Mouse (Mus musculus) olfactory bulb, adult 2 months (tissue): ENCODE results near the gene Cap2. TPM values are rescaled to one million over a fixed set of nuclear protein-coding genes. Genes with fewer than 3 reads are reported as not detected.

Experiments
- H3K27ac ChIP-seq: fragments of 200-500 bp; 2 replicates; pipeline ENCODE4 v1.5.1; 2012; ENCODE audit warnings: low read depth, low read length; ENCODE audit not compliant: insufficient read depth
- H3K4me1 ChIP-seq: fragments of 200-500 bp; 2 replicates; pipeline ENCODE4 v1.6.1; 2012; ENCODE audit warnings: low read length; ENCODE audit not compliant: control insufficient read depth, insufficient read depth
- H3K4me3 ChIP-seq: fragments of 200-500 bp; 2 replicates; pipeline ENCODE4 v1.5.1; 2012; ENCODE audit warnings: mild to moderate bottlenecking, low read depth, low read length, moderate library complexity; ENCODE audit not compliant: insufficient read depth
- CTCF ChIP-seq: fragments of 200-500 bp; IDR thresholded peaks from 2 replicates; pipeline ENCODE4 v1.5.1; 2012; ENCODE audit warnings: low read depth, mild to moderate bottlenecking, low read length, moderate library complexity; ENCODE audit not compliant: insufficient read depth
- POLR2A ChIP-seq: fragments of 200-500 bp; IDR thresholded peaks from 2 replicates; pipeline ENCODE4 v1.6.1; 2012; ENCODE audit warnings: mild to moderate bottlenecking, low read depth, low read length, moderate library complexity; ENCODE audit not compliant: insufficient read depth
- WGBS: fragments of 180-500 bp; shearing (Covaris S2); methylation state at CpG from one replicate; pipeline ENCODE4 v1.1.7; 2018; 5-methylcytosine and 5-hydroxymethylcytosine counted together
- polyA plus RNA-seq: library from polyadenylated mRNA; stranded (reverse); fragments of >200 nt; gene quantifications from 2 replicates; pipeline ENCODE4 v1.2.4, GENCODE M21; 2012; ENCODE audit warnings: low replicate concordance; ENCODE audit not compliant: missing spikeins, insufficient read depth, insufficient read length

The Cap2 gene
- polyA plus RNA-seq, 1 experiment: not detected

DNA sequence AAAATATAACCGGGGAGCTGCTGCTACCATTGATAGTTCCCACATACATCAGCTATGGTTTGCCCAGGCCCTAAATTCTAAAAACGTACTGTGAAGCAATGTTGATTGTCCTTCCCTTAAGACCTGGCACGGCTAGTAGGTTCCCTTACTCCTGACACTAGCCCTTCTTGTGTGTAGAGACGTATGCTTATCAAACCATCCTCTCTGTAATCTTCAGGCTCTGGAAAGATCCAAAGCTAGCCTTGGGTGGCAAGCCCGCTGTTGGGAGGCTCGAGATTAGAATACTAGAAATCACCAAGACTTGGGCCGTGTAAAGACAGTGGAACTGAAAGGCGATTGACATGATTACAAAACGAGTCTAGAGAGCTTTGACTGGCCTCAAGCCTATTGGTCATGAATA is 168.9 kb downstream of the Cap2 start:
- WGBS: 48% methylated on average over 9 of the region's 9 CpGs
- Histone ChIP-seq H3K4me1 (0 out of 2 replicates have a peak, but pooled peaks cover 2% of the 10 kb centered on the region), H3K27ac (no peak overlapping the region), H3K4me3 (no peak overlapping the region)
- TF ChIP-seq POLR2A: no peak
- TF ChIP-seq CTCF: no peak

DNA sequence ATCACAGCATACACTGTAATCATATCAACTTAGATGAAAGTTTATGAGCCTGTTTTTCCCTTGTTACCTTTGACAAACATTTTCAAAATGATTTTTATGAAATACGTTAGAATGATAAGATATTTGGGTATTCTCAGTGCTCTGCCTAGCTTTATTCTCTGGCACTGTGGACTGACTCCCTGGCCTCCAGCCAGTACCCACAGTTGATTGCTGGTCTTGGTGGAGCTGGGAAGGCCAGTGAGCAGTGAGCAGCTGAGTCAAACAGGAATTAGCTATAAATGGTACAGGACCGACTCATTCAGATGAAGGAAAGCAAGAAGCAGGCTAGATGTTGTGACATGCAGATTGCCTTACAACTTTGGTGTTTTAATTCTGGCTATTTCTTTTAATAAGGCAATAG is 173.0 kb downstream of the Cap2 start:
- WGBS: 38% methylated on average over 2 of the region's 2 CpGs
- Histone ChIP-seq H3K27ac (no peak overlapping the region), H3K4me3 (no peak overlapping the region), H3K4me1 (0 out of 2 replicates have a peak, but pooled peaks cover 2% of the 10 kb centered on the region)
- no peak for TF ChIP-seq CTCF
- TF ChIP-seq POLR2A: no peak

DNA sequence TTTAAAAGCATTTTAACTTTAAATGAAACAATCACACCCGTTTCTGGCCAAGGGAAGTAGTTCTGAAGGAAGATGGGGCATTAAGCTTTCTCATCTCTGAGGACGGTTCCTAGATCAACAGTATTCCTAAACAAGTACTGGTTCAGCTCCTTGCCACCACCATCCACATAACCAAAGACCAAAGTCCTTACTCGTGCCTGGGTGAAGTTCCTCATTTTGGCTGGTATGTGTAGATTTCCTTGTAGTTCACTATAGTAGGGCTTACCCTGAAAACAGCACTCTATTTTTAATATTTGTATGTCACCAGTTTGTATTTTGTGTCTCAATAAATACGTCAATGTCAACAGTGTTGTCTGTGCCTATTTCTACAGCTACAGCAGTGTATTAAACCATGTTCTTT is 176.1 kb downstream of the Cap2 start:
- Histone ChIP-seq H3K4me3 (no peak overlapping the region), H3K27ac (no peak overlapping the region), H3K4me1 (no peaks in the 10 kb centered on the region)
- TF ChIP-seq CTCF (no peak), POLR2A (no peak)
- WGBS: 81% methylated on average over 4 of the region's 4 CpGs

DNA sequence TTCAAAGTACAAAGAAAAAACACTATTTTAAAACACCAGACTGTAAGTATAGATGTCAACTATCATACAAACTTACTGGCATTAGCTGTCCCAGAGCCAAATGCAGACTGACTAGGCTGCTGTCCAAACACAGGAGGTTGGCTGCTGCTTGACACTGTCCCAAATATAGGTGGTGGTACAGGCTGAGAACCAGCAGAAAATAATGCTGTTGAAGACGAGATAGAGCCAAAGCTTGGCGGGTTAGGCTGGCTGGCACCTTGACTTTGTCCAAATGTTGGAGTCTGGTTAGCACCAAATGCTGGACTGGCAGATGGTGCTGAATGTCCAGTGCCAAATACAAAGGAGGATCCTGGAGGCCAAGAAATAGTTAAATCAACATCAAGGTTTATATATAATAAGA is 181.3 kb downstream of the Cap2 start:
- no peaks in the 10 kb centered on the region for H3K4me1 ChIP-seq
- H3K4me3 ChIP-seq: no peak overlapping the region
- no peak for TF ChIP-seq CTCF
- TF ChIP-seq POLR2A: no peak
- 68% methylated on average over 2 of the region's 2 CpGs for WGBS
- H3K27ac ChIP-seq: no peak overlapping the region

DNA sequence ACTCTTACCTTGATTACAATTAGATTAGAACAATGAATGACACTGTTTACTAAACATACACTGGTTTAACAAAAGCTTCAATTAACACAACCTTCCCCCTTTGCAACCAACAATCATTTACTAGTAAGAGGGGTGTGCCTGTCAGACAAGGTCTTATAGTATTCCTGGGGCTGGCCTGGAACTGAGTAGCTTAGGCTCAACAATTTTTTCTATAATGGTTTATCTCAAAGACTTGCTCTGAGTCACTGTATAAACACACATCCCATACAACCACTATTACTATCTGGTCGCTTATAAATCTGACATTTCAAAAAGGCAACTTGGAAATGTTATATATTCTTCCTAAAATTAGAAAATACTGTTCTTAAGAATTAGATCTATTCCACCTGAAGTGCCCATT is 181.7 kb downstream of the Cap2 start:
- 63% methylated on average over 1 of the region's 1 CpGs for WGBS
- Histone ChIP-seq H3K4me1 (no peaks in the 10 kb centered on the region), H3K27ac (no peak overlapping the region), H3K4me3 (no peak overlapping the region)
- TF ChIP-seq CTCF (no peak), POLR2A (no peak)

DNA sequence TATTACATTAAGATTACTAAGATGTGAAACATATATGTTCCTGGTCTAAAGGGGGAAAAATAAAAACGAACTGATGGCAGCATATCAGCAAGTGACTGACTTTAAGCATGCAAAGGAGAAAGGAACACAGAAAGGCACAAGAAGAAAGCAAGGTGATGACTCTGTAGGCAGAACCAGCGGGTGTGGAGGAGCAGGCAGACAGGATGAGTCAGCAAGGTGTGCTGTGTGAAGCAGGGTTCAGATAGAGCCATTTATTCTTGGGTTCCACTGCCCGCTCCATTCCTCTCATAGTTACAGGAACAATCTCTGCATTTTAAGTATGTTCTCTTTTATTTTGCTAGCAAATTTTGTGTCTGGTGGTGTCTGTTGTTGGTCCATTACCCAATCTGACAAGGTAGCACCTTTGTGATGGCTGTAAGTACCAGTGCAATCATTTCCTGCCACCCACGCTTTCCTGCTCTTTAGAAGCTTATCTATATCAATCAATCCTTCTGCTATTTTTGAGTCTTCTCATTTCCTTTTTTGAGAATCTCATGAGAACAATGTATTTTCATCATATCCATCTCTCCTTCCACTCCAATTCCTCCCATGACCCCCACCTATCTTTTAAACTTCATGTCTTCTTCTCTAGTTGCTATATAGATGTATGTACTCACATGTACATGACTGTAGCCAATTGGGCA is 189.1 kb downstream of the Cap2 start:
- no peak for TF ChIP-seq POLR2A
- no peak overlapping the region for H3K27ac ChIP-seq
- no peaks in the 10 kb centered on the region for H3K4me1 ChIP-seq
- 87% methylated on average over 4 of the region's 4 CpGs for WGBS
- no peak overlapping the region for H3K4me3 ChIP-seq

DNA sequence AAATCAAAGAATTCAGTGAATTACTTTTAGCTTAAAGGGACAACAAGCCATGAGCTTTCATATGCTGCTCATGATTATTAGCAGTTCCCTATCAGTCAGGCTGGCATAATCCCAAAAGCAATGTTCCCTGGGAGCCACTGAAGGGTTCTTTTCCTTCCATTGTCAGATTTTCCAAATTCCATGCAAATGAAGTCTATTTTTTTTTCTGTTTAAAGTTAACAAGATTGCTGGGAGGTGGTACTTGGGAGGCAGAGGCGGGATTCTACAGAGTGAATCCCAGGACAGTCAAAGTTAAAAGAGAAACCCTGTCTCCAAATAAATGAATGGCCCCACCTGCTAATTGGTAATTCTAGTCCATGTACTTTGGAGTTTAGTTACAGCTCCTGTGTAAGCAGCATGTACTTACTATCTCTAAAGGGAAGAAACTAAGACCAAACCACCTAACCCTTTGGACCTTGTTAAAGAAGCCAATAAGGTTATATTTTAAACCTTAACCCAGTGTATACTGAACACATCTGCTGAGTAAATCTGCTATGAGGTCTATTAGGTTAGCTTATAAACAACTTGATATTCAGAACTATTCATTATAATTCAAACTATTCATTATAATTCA is 193.8 kb downstream of the Cap2 start:
- no peak overlapping the region for H3K4me3 ChIP-seq
- WGBS: 52% methylated on average over 1 of the region's 1 CpGs
- TF ChIP-seq CTCF: no peak
- TF ChIP-seq POLR2A: no peak
- H3K4me1 ChIP-seq: no peaks in the 10 kb centered on the region
- no peak overlapping the region for H3K27ac ChIP-seq

DNA sequence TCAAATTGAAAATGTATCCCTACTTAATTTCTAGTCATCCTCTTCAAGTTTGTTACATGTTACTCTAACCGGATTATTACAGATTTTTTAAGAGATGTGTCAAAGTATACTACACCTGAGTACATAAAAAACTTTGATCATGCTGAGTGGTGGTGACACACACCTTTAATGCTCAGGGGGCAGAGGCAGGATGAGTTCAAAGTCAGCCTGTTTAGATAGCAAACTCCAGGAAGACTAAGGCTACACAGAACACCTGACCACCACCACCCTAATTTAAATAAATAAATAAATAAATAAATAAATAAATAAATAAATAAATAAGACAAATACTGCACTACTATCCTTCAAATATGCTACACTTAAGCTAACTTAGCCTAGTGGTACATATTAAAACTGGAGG is 194.3 kb downstream of the Cap2 start:
- Histone ChIP-seq H3K27ac (no peak overlapping the region), H3K4me3 (no peak overlapping the region), H3K4me1 (no peaks in the 10 kb centered on the region)
- 95% methylated on average over 1 of the region's 1 CpGs for WGBS
- TF ChIP-seq POLR2A (no peak), CTCF (no peak)

DNA sequence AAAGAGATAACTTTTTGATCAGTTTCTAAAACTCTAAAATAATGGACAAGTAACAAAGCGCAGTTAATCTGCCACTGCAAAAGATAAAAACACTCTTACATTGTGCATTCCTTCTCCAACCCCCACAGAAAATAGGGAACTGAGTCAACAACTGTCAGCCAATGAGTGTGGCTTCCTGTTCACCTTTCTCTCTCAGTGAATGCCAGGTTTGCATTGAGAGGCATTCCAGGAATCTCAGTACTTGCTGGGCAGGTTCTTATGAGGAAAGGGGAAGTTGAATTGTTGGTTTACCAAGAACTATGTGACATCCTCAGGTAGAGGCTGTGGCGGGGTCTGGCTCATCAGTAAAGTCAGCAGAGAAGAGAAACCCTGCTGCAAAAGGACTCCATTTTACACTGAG is 195.1 kb downstream of the Cap2 start:
- WGBS: 89% methylated on average over 2 of the region's 2 CpGs
- Histone ChIP-seq H3K4me3 (no peak overlapping the region), H3K4me1 (no peaks in the 10 kb centered on the region), H3K27ac (no peak overlapping the region)
- TF ChIP-seq POLR2A (no peak), CTCF (no peak)
